Mouse (Mus musculus): ENCODE results near the gene Zbtb25. TPM values are rescaled to one million over a fixed set of nuclear protein-coding genes. Genes with fewer than 3 reads are reported as not detected.

Gene Zbtb25
- polyA plus RNA-seq, 1 experiment: 22.1 TPM

DNA sequence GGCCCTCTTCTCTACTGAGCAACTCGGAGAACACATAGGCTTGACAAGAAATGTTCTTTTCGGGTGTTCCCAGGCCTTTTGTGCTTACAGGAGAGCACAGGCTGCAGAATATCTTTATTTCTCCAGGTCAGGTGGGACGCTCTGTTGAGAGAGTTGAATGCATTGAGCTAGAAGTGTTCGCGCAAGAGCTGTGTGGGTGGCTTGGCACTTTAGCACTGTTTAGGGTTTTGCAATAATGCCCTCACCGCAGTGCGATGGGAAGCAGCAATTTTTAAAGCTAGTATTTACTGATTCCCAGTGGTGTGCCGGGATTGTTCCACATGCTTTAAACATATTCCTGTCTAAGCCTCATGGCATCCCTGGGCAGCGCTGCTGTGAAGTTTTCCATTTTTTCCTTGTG is 58.2 kb downstream of the Zbtb25 start:
- Histone ChIP-seq H3K4me1 (replicated peaks; ENCODE audit: control insufficient read depth, insufficient read depth, low read length) (no peaks in the 10 kb centered on the region), H3K4me3 (ENCODE audit: control insufficient read depth, insufficient read depth, low read length) (no peak overlapping the region), H3K27me3 (ENCODE audit: control insufficient read depth, insufficient read depth, low read length) (no peaks in the 10 kb centered on the region), H3K36me3 (ENCODE audit: control insufficient read depth, insufficient read depth, low read length) (no peaks in the 10 kb centered on the region), H3K27ac (ENCODE audit: control insufficient read depth, insufficient read depth, low read length) (no peak overlapping the region)
- DNase-seq: no peak
- TF ChIP-seq POLR2A (IDR thresholded peaks at IDR 0.05; ENCODE audit: control insufficient read depth, extremely low read depth, insufficient read depth, low read length, poor library complexity): no peak
- no peak for TF ChIP-seq CTCF (IDR thresholded peaks at IDR 0.05; ENCODE audit: borderline replicate concordance, control insufficient read depth, extremely low read depth, insufficient read depth, low read length, poor library complexity)
- WGBS: 97% methylated on average over 9 of the region's 9 CpGs

- TF ChIP-seq CTCF (IDR thresholded peaks at IDR 0.05; ENCODE audit: borderline replicate concordance, control insufficient read depth, extremely low read depth, insufficient read depth, low read length, poor library complexity): no peak
- TF ChIP-seq POLR2A (IDR thresholded peaks at IDR 0.05; ENCODE audit: control insufficient read depth, extremely low read depth, insufficient read depth, low read length, poor library complexity): no peak
- WGBS: 96% methylated on average over 6 of the region's 6 CpGs
- Histone ChIP-seq H3K4me3 (ENCODE audit: control insufficient read depth, insufficient read depth, low read length) (no peak overlapping the region), H3K4me1 (replicated peaks; ENCODE audit: control insufficient read depth, insufficient read depth, low read length) (no peaks in the 10 kb centered on the region), H3K27ac (ENCODE audit: control insufficient read depth, insufficient read depth, low read length) (no peak overlapping the region), H3K36me3 (ENCODE audit: control insufficient read depth, insufficient read depth, low read length) (no peaks in the 10 kb centered on the region), H3K27me3 (ENCODE audit: control insufficient read depth, insufficient read depth, low read length) (no peaks in the 10 kb centered on the region)
- DNase-seq: no peak
Measured at GRCm38 (mm10) chr12:76310633-76311032, 58.8 kb downstream of the Zbtb25 start.

GRCm38 (mm10) chr12:76310007-76310406 is 59.4 kb downstream of the Zbtb25 start:
- Histone ChIP-seq H3K4me1 (replicated peaks; ENCODE audit: control insufficient read depth, insufficient read depth, low read length) (no peaks in the 10 kb centered on the region), H3K27me3 (ENCODE audit: control insufficient read depth, insufficient read depth, low read length) (no peaks in the 10 kb centered on the region), H3K4me3 (ENCODE audit: control insufficient read depth, insufficient read depth, low read length) (no peak overlapping the region), H3K36me3 (ENCODE audit: control insufficient read depth, insufficient read depth, low read length) (no peaks in the 10 kb centered on the region), H3K27ac (ENCODE audit: control insufficient read depth, insufficient read depth, low read length) (no peak overlapping the region)
- TF ChIP-seq CTCF (IDR thresholded peaks at IDR 0.05; ENCODE audit: borderline replicate concordance, control insufficient read depth, extremely low read depth, insufficient read depth, low read length, poor library complexity): no peak
- TF ChIP-seq POLR2A (IDR thresholded peaks at IDR 0.05; ENCODE audit: control insufficient read depth, extremely low read depth, insufficient read depth, low read length, poor library complexity): no peak
- DNase-seq: no peak
- 89% methylated on average over 6 of the region's 6 CpGs for WGBS

GRCm38 (mm10) chr12:76308436-76308835 is 61.0 kb downstream of the Zbtb25 start:
- no peak for TF ChIP-seq CTCF (IDR thresholded peaks at IDR 0.05; ENCODE audit: borderline replicate concordance, control insufficient read depth, extremely low read depth, insufficient read depth, low read length, poor library complexity)
- no peak for TF ChIP-seq POLR2A (IDR thresholded peaks at IDR 0.05; ENCODE audit: control insufficient read depth, extremely low read depth, insufficient read depth, low read length, poor library complexity)
- no peak overlapping the region for H3K27ac ChIP-seq (ENCODE audit: control insufficient read depth, insufficient read depth, low read length)
- H3K27me3 ChIP-seq (ENCODE audit: control insufficient read depth, insufficient read depth, low read length): no peaks in the 10 kb centered on the region
- no peaks in the 10 kb centered on the region for H3K36me3 ChIP-seq (ENCODE audit: control insufficient read depth, insufficient read depth, low read length)
- 94% methylated on average over 5 of the region's 5 CpGs for WGBS
- H3K4me1 ChIP-seq (replicated peaks; ENCODE audit: control insufficient read depth, insufficient read depth, low read length): no peaks in the 10 kb centered on the region
- no peak for DNase-seq
- H3K4me3 ChIP-seq (ENCODE audit: control insufficient read depth, insufficient read depth, low read length): no peak overlapping the region

- WGBS: 85% methylated on average over 9 of the region's 9 CpGs
- Histone ChIP-seq H3K4me1 (replicated peaks; ENCODE audit: control insufficient read depth, insufficient read depth, low read length) (no peaks in the 10 kb centered on the region), H3K4me3 (ENCODE audit: control insufficient read depth, insufficient read depth, low read length) (no peak overlapping the region), H3K36me3 (ENCODE audit: control insufficient read depth, insufficient read depth, low read length) (no peaks in the 10 kb centered on the region), H3K27me3 (ENCODE audit: control insufficient read depth, insufficient read depth, low read length) (no peaks in the 10 kb centered on the region), H3K27ac (ENCODE audit: control insufficient read depth, insufficient read depth, low read length) (no peak overlapping the region)
- no peak for DNase-seq
- no peak for TF ChIP-seq POLR2A (IDR thresholded peaks at IDR 0.05; ENCODE audit: control insufficient read depth, extremely low read depth, insufficient read depth, low read length, poor library complexity)
- TF ChIP-seq CTCF (IDR thresholded peaks at IDR 0.05; ENCODE audit: borderline replicate concordance, control insufficient read depth, extremely low read depth, insufficient read depth, low read length, poor library complexity): no peak
Measured at GRCm38 (mm10) chr12:76307964-76308363, 61.4 kb downstream of the Zbtb25 start.

GRCm38 (mm10) chr12:76306852-76307561 is 62.4 kb downstream of the Zbtb25 start:
- H3K4me1 ChIP-seq (replicated peaks; ENCODE audit: control insufficient read depth, insufficient read depth, low read length): no peaks in the 10 kb centered on the region
- H3K4me3 ChIP-seq (ENCODE audit: control insufficient read depth, insufficient read depth, low read length): no peak overlapping the region
- WGBS: 94% methylated on average over 9 of the region's 9 CpGs
- H3K36me3 ChIP-seq (ENCODE audit: control insufficient read depth, insufficient read depth, low read length): no peaks in the 10 kb centered on the region
- no peak for DNase-seq
- no peaks in the 10 kb centered on the region for H3K27me3 ChIP-seq (ENCODE audit: control insufficient read depth, insufficient read depth, low read length)
- TF ChIP-seq CTCF (IDR thresholded peaks at IDR 0.05; ENCODE audit: borderline replicate concordance, control insufficient read depth, extremely low read depth, insufficient read depth, low read length, poor library complexity): no peak
- TF ChIP-seq POLR2A (IDR thresholded peaks at IDR 0.05; ENCODE audit: control insufficient read depth, extremely low read depth, insufficient read depth, low read length, poor library complexity): no peak
- no peak overlapping the region for H3K27ac ChIP-seq (ENCODE audit: control insufficient read depth, insufficient read depth, low read length)
